Mouse (Mus musculus) cerebellum, adult 11 months (tissue): ENCODE results near the gene Sypl.

Experiments
- DNase-seq: peaks from one replicate; pipeline ENCODE4 v3.0.0; 2022

The Sypl gene

DNA sequence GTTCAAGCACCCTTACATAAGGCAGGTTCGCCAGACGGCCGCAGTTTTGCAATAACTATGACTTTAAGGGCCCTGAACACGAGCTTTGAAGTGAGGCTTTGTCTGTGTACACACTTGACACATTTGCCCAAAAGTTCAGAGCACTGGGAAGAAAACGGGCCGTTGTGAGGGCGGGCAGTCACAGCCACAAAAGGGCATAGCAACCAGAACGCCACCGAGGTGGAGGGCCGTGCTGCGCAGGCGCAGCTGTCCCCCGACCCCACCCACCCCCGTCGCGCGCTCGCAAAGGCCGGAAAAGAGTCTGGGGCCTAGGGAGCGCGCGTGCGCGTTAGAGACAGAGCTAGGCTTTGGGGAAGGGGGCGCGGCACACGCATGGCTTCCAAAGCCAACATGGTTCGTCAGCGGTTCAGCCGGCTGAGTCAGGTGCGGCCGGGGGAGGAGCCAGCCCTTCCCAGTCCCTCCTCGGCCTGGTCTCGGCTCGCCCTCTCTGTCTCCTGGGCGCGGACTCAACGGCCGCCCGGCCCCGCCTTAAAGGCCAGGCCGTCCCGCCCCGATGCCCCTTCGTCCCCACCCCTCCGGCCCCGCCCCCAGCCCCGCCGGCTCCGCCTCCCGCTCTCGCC is at the start of gene Sypl:
Sypl (plus strand) TSS at position 296 of the 620 bp plus-strand sequence.
- peak; percentile 94 for DNase-seq

DNA sequence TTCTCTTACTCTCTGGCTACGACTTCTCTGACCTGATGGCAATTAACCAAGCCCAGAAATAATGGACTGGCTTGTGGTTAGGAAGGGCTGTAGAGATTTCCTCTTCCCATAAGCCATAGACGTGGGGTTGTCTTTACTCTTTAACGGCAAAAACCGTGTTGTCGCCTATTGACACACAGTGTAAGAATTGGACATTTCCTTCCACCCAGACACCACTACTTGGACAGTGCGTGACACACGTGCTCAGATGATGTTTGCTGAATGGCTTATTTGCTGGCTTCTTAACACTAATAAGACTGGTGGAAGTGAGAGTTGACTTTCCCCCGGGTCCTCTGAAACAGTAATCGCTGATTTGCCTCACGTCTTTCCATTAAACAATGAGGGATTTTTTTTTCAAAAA is 44.0 kb upstream of the Sypl start:
- no peak for DNase-seq

DNA sequence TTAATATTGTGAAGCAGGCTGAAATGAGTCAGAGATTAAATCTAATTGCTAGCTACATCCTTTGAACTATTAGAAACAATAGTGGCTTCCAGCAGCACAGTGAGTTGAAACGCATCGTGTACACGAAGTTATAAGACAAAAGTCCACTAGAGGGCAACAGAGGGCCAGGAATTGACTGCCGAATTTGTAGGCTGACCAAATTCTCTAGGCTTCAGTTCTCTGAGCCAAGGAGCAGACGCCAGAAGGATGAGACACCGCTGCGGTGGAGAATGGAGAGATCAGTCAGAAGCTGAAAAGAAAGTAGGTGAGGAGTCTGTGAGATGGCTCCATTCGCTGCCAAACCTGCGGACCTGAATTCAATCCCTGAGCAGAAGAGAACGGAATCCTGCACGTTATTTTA is 43.6 kb upstream of the Sypl start:
- peak; percentile 66 for DNase-seq

DNA sequence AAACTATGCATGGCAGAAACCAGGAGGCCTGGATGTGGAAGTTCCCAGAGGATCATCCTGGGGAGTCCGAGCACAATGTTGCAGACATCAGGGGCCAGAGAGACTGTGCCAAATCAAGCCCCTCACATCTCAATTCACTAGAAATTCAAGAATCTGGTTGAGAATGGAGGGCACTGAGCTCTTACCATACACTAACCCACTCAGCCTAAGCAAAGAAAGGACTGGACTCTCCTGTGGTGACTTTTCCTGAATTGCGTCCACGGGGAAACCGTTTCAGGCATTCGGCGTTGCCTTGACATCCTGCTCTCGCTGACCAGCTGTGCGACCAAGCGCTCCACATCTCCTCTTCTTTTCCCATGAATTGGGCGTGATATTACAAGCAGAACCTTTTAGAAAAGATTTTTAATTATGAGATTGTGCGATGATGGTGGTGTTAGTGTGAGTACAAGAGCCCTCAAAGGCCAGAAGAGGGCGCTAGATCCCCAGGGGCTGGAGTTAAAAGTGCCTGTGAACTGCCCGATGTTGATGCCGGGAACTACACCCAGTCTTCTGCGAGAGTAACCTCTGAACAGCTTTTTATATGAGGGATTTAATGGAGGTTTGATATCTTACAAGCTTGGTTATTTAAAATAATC is 43.0 kb upstream of the Sypl start:
- DNase-seq: peak; percentile 51

DNA sequence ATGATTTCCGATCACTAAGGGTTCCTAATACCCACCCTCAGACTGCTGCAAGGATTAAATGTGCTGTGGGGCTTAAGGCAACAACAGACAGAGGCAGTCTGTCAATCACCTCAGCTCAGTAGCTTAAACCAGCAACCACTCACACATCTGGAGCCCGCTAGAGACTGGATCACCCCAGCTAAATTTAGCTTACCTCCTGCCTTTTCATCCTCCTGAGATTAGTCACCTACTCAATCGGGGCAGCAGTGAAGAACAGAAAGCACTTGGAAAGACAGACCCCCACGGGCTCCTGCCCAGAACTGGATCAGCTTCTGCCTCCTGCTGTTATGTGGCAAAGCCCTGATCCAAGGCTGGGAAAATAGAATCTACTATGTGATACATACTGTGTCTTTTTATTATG is 42.1 kb upstream of the Sypl start:
- DNase-seq: no peak

DNA sequence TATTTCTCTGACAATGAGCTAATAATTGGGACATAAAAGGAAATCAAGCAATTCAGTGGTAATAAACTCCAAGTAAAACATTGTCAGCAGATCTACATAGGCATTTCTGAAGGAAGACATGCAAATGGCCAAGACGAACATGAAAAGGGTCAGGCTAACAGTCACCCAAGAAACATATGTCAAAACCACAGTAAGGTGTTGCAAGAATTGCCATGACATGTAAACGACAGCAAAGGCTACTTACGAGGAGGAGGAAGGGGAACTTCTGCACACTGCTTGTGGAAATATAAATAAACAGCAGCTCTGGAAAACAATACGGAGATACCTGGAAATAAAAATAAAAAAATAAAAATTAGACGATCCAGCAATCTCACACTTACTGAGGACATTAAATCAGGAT is 40.9 kb upstream of the Sypl start:
- DNase-seq: no peak

DNA sequence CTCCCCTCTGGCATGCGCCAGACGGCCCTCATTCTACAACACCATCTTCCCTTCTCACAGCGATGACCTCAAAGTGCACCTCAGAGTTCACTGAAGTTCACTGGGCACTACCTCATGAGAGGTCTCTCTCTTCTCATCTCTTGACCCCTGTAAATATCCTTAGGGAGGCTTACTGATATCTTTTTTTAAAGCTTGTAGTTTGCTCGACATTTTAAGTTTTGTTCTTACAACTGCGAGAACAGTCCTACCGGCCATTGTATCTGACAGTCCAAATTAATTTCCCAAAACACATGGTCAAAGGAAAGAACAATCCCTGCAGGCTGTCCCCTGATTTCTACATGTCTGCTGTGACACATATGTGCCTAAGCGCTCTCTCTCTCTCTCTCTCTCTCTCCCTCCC is 35.0 kb upstream of the Sypl start:
- DNase-seq: no peak

DNA sequence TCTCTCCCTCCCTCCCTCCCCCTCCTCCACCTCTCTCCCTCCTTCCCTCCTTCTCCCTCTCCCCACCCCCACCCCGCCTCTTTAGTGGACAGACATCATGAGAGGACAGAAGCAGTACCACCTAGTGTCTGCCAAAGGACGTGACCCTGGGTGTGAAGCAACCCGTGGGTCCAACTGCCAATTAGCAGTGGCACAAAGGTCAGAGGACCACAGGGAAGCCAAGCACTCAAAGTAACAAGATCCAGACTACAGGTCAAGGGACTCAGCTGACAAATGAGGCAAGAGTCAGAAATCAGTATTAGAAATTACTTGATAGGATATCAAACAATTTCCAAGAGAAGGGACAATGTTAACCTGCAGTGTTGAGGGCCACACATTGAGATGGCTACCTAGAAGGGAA is 34.6 kb upstream of the Sypl start:
- DNase-seq: no peak

DNA sequence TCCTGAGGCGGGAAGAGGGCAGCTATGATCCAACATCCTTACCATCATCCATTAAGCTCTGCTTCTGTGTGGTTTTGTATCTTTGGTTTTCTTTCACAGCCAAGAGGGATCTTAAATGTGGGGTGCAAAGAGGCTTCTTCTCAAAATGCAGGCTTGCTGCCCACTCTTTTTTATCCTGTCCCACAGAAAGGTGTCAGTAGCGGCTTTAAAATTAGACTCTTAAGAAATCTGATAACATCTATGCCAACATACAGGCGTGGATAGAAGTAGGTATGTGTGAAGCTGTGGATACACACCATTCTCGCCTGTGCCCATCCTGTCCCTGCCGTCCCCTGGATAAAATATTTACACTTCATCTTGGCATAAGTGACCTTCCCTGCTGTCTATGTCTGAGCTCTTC is 34.2 kb upstream of the Sypl start:
- DNase-seq: no peak

DNA sequence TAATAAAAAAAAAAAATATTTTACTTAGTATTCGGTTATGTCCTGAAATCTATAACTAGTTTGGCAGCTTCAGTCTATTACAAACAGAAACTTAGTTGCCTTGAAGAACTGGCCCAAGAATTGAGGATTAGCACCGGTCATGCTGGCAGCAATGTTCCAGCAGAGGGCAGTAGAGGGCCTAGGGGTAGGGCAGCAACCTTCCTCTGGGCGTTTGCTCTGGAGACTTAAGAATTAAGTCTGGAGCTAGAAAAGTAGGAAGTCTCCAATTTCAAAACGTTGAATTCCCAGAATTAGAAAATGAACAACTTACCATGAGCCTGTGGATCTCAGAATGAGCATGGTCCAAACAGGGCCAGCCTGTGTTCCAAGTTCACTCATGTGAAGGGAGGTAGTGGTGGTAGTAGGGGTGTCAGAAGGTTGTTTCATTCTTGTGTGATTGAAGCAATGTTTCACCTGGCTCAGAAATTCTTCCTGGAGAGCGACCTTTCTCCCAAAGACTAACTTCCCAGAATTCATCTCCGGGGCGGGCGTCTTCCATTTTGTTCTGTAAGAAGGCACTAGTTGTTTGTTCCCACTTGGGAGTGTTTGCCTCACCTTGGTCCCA is 33.4 kb upstream of the Sypl start:
- DNase-seq: peak; percentile 33

DNA sequence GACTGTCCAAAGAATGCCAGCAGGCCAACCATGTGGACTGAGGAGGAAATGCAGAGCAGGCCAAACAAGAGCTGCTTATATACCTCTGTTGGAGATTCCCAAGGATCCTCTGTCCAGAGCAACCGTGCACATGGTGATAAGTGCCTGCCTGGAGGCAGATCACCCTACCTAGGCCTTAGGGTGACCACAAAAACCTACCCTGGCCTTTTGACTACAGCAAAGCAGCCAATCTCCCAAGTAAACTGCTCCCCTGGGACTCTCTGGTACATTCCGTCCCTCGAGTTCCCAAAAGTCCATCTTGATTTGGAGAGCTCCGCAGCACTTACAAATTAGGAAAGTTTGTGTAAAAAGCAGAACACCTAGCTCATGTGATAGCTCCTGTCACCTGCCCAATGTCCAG is 32.6 kb upstream of the Sypl start:
- DNase-seq: no peak

DNA sequence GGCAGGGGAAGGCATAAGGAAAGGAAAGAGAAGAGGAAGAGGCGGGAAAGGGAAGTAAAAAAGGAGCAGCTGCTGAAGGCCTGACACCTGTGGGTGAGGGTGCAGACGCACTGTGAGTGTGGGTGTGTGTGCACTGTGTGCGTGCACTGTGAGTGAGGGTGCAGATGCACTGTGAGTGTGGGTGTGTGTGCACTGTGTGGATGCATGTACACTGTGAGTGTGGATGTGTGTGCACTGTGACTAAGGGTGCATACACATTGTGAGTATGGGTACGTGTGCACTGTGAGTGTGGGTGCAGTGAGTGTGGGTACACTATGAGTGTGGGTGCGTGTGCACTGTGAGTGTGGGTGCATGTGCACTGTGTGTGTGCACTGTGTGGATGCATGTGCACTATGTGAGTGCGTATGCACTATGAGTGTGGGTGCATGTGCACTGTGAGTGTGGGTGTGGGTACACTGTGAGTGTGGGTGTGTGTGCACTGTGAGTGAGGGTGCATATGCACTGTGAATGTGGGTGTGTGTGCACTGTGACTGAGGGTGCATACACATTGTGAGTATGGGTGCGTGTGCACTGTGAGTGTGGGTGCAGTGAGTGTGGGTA is 32.1 kb upstream of the Sypl start:
- DNase-seq: no peak

DNA sequence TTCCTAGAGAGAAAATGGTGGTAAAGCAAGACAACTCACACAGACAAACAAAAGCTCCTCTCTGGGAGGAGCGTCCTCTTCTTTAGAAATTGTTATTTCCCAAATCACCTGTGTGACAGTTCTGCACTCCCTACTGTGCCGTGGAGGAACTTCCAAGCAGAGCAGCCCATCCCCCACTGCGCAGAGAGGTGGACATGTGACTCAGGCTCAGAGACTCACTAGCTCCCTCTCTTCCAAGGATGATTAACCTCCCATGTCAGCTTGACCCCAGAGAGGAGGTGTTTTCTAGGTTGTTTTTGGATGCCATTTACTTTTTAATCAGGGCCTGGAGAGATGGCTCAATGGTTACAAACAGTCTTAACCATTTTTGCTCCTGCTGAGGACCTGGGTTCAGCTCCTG is 29.4 kb upstream of the Sypl start:
- no peak for DNase-seq

DNA sequence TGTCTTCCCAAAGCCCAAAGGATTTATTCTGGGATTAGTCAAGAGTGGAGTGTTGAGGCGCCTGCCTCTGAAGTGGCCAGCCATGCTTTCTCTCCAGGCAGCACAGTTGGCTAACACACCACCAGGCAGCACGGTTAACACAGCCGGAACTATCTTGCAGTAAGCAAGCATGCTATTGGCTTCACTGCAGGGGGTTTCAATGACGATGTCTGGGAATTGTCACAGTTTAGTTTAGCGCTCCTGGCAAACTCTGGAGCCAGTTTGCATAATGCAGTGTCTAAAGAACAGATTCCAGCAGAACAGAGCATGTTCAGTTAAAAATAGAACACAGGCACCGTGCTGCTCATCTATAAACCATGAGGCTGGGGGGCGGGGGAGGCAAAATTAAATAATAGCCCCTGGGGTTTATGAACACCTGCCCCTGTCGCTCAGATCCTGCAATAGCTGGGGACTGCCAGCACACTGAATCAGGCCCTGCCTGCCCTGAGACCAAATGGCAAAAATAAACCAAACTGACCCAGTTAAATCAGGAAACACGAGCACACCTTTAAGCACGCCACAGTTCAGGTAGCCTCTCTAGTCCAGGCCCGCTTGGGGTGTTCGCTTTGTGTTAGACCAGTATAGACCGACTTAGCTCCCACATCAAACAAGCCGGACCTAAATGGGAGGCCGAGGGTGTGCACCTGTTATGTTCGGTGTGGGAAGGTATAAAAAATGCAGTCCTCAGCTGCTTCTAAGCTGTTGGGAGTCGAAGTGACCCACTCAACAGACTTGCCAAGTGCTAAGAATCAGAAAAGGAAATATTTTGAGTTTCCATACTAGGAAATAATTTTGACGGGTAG is 27.1 kb upstream of the Sypl start:
- DNase-seq: peak; percentile 38

DNA sequence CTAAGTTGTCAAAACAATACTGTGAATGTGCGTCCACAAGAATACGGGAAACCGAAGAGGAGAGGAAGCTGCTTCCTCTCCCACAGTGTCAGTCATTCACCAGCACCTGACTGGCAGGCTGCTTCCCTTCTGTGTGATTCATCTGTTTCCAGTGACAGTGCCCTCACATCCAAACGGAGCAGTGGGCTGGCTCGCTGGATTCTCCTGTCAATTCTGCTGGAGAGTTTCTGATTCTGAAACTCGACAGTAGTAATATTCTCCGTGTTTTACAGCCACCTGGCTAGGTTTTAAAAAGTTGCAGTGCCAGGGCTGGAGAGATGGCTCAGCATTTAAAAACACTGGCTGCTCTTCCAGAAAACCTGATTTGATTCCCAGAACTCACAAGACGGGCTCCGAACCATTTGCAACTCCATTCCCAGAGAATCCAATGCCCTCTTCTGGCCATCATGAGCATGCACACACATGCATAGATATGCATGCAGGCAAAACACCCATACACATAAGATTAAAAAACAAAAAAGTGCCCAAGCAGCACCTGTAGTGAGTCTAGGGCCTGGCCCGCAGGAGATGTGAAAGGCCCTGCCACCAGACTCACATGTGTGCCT is 26.4 kb upstream of the Sypl start:
- no peak for DNase-seq

DNA sequence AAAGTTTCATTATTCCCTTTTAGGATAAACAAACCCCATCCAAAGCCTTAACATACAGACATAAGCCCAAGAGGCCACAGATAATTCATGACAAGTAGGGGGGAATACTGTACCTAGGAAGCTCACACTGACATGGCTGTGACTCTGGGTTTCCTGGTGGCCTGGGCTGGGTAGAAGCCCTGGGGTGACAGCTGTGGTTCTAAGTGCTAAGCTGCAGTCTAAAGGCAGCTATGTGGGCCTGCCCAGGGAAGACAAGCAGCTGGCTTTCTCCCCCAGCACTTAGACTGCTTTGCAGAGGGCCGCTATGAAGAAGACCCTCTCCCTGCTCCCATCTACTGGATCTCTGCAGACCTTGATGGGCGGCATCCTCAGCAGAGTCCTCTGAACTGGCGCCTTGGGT is 25.5 kb upstream of the Sypl start:
- DNase-seq: no peak

DNA sequence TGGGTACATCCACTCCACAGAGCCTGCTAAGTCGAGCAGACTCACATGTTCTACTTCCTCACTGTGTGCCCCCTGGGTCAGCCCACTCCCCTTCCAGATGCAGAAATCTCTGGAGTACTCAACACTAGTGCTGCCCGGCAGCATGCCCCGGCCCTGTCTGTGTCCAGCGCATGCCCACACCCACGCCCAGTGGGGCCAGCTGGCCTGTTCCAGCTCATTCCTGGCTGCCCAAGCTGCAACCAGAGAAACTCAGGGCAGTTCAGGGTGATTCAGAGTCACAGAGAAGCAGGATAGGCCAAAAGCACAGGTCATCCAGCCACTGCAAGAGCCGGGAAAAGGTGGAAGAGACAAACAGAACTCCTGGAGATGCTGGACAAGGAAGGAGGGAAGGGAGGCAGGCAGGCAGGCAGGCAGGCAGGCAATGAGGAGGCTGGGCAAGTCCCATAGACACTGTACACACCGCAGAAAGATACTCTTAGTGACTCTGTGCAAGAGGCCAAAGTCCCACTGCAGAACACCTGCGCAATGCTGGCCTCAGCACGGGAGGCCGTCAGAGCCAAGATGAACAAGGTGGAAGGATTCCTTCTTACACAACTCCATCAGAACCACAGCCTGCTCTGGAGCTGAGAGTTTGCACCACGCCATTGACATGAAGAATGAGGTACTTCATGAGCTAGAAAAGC is 23.7 kb upstream of the Sypl start:
- DNase-seq: no peak

DNA sequence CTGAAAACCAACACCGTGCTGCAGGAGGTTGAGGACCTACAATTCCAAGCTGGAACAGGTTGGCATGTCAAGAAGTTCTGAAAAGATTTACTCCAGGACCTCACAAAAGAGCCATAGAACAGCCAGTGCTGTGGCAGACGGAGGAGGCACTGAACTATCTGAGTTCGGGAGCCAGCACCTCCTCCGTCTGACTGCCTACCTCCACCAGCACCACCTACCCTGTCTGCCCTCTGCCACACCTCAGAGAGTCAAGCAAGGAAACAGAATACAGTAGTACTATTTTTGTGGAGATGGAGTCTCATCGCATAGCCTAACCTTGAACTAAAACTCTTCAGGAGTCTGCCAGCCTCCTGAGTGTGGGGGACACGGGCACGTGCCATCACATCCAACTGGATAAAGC is 23.1 kb upstream of the Sypl start:
- DNase-seq: no peak

DNA sequence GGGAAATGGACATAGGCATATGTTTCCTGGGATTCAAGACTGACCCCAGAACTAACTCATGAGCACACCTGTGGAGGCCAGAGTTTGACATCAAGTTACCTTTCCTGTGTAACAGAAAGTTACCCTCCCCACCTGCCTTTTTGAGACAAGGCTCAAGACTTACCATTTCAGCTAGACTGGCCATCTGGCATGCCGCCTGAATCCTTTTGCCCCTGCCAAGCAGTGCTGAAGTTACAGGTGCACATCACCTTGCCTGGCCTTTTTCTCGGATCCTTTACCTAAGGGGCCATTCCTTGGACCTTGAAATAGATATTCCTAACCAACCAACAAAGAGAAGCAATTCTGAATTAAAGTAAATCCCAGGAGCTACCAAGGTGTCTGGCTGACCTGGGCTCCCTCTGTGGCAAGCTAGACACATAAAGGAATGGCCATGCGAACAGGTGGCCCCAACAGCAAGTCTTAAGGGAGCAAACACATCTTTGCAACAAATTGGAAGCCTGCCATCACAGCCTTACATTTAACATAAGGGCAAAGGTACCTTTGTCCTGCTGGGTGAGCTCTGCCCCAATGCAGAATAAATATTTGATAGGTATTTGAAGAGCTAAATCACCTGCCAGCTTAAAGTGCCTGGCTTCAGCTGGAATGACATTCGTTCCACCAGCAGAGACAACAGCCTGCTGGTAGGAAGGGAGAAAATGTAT is 17.3 kb upstream of the Sypl start:
- DNase-seq: no peak

DNA sequence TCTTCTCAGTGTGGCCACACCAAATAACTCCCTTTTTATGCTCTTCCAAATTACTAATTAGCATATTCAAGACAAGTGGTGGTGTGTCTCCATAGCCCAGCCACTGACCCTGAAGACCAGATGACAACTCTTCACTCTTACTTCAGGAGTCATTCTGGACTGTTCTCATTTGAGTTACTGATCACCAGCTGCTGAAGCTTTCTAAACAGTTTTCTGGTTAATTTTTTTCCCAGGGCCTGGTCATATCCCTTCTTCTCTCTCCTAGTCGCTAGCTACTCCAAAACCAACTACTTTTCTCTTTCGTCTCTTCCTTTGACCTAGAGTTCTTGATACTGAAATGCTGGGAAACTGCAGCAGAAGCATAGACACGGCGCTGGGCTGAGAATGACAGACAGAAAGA is 12.6 kb upstream of the Sypl start:
- no peak for DNase-seq

DNA sequence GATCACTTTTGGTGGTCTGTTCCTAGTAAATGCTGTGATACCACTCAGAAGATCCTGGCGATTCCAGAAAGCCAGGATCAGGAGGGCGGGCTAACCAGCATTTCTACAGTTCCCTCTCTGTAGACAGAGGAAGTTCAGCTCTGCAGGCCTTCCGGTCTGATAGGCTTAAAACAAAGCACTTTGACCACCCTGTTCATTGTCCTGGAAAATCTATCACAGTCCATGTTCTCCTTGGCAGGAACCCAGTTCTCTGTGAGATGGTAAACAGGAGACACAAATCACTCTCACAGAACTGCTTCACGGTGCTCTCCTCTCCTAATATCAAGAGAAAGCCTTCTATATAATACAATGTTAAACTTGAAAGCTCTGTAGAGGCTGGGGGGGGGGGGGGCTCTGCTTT is 10.3 kb upstream of the Sypl start:
- no peak for DNase-seq

DNA sequence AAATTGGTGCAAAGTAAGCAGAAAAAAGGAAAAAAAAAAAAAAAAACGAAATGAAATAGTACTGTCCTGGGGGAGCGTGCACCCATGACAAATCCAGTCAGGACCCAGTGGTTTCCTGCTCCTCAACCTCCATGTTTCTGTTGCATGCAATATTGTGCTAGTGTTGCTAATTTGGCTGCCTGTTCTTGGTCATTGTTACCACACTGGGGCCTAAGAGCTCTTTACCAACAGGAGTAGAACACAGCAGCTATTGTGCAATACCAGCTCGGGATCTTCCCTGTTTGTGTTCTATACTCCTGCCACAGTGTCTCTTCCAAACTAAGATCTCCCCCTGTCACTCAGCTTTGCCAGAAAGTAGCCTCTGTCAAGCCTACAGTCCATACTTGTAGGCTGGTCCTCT is 9.7 kb upstream of the Sypl start:
- DNase-seq: no peak
